Mouse (Mus musculus) MEL (cell line): ENCODE data around the gene Gm49394. TPM values are rescaled to one million over a fixed set of nuclear protein-coding genes. Genes with fewer than 3 reads are reported as not detected.

Experiments
- DNase-seq: peaks from one replicate; pipeline ENCODE4 v3.0.0; 2011; ENCODE audit warnings: low read depth, low spot score
- H3K27ac ChIP-seq: 2 replicates; pipeline ENCODE4 v1.5.1; 2012; ENCODE audit warnings: low read depth, mild to moderate bottlenecking, control low read depth, low read length, moderate library complexity; ENCODE audit not compliant: control insufficient read depth
- H3K27me3 ChIP-seq, 2 experiments: fragments of 150-350 bp in 1 of 2; sonication (generic) in 1 of 2; 2 replicates each; pipeline ENCODE4 v1.6.1; 2012; ENCODE audit warnings: low read length in 2 of 2, mild to moderate bottlenecking in 2 of 2, improper control_type of control experiment in 1 of 2, moderate library complexity in 1 of 2; ENCODE audit not compliant: insufficient read depth in 2 of 2, control insufficient read depth in 1 of 2
- H3K36me3 ChIP-seq, 2 experiments: 2 replicates each; pipeline ENCODE4 v1.6.1; 2012 to 2014; ENCODE audit warnings: low read length in 2 of 2, improper control_type of control experiment in 1 of 2, inconsistent platforms in 1 of 2, mild to moderate bottlenecking in 1 of 2; ENCODE audit not compliant: insufficient read depth in 2 of 2, control insufficient read depth in 1 of 2
- H3K4me1 ChIP-seq, 2 experiments: fragments of 150-350 bp in 1 of 2; sonication (generic) in 1 of 2; 2 replicates each; pipeline ENCODE4 v1.6.1; 2012; ENCODE audit warnings: low read length in 2 of 2, improper control_type of control experiment in 1 of 2, mild to moderate bottlenecking in 1 of 2; ENCODE audit not compliant: insufficient read depth in 2 of 2, control insufficient read depth in 1 of 2
- H3K4me3 ChIP-seq, 2 experiments: fragments of 150-350 bp in 1 of 2; sonication (generic) in 1 of 2; 2 replicates each; pipeline ENCODE4 v1.5.1; 2012; ENCODE audit warnings: low read depth in 2 of 2, low read length in 2 of 2, mild to moderate bottlenecking in 2 of 2, moderate library complexity in 2 of 2, control low read depth in 1 of 2, improper control_type of control experiment in 1 of 2; ENCODE audit not compliant: control insufficient read depth in 1 of 2, insufficient read depth in 1 of 2
- H3K79me2 ChIP-seq: 2 replicates; pipeline ENCODE4 v1.6.1; 2012; ENCODE audit warnings: mild to moderate bottlenecking, low read length, moderate library complexity; ENCODE audit not compliant: control insufficient read depth, poor library complexity, insufficient read depth
- H3K9ac ChIP-seq: 2 replicates; pipeline ENCODE4 v1.6.1; 2012; ENCODE audit warnings: low read depth, mild to moderate bottlenecking, control low read depth, low read length, moderate library complexity; ENCODE audit not compliant: control insufficient read depth, poor library complexity, severe bottlenecking
- H3K9me3 ChIP-seq: fragments of 150-350 bp; sonication (generic); replicated peaks from 2 replicates; pipeline ENCODE4 v1.6.1; 2012; ENCODE audit warnings: mild to moderate bottlenecking, low read length, improper control_type of control experiment, moderate library complexity; ENCODE audit not compliant: insufficient read depth
- CHD1 ChIP-seq: IDR thresholded peaks from 2 replicates; pipeline ENCODE4 v1.6.1; 2012; ENCODE audit warnings: low read depth, mild to moderate bottlenecking, inconsistent platforms, low read length, improper control_type of control experiment
- E2F4 ChIP-seq: IDR thresholded peaks from 2 replicates; pipeline ENCODE4 v1.6.1; 2011; ENCODE audit warnings: low read depth, low read length, improper control_type of control experiment, borderline replicate concordance
- ELF1 ChIP-seq: IDR thresholded peaks from 2 replicates; pipeline ENCODE4 v1.6.1; 2014; ENCODE audit warnings: low read depth, mild to moderate bottlenecking, inconsistent platforms, low read length, improper control_type of control experiment, moderate library complexity
- GABPA ChIP-seq: IDR thresholded peaks from 2 replicates; pipeline ENCODE4 v1.6.1; 2012; ENCODE audit warnings: low read depth, mild to moderate bottlenecking, inconsistent platforms, low read length, improper control_type of control experiment, moderate library complexity
- GATA1 ChIP-seq: IDR thresholded peaks from 2 replicates; pipeline ENCODE4 v1.6.1; 2011; ENCODE audit warnings: low read depth, low read length, improper control_type of control experiment
- JUND ChIP-seq: IDR thresholded peaks from 2 replicates; pipeline ENCODE4 v1.6.1; 2011; ENCODE audit warnings: low read depth, mild to moderate bottlenecking, improper control_type of control experiment, low read length
- MAX ChIP-seq: IDR thresholded peaks from 2 replicates; pipeline ENCODE4 v1.6.1; 2011; ENCODE audit warnings: low read length, improper control_type of control experiment
- MYB ChIP-seq: IDR thresholded peaks from 2 replicates; pipeline ENCODE4 v1.6.1; 2011; ENCODE audit warnings: mild to moderate bottlenecking, low read depth, low read length, improper control_type of control experiment
- MYC ChIP-seq: IDR thresholded peaks from 2 replicates; pipeline ENCODE4 v1.6.1; 2011; ENCODE audit warnings: low read depth, mild to moderate bottlenecking, low read length, improper control_type of control experiment, moderate library complexity
- POLR2A ChIP-seq, 2 experiments: IDR thresholded peaks; 2 replicates each; pipeline ENCODE4 v1.6.1; 2011 to 2012; ENCODE audit warnings: low read length in 2 of 2, mild to moderate bottlenecking in 2 of 2, control low read depth in 1 of 2, improper control_type of control experiment in 1 of 2, low read depth in 1 of 2, moderate library complexity in 1 of 2; ENCODE audit not compliant: control insufficient read depth in 1 of 2, insufficient read depth in 1 of 2, poor library complexity in 1 of 2
- POLR2AphosphoS5 ChIP-seq: IDR thresholded peaks from 2 replicates; pipeline ENCODE4 v1.6.1; 2012; ENCODE audit warnings: low read depth, borderline replicate concordance, mild to moderate bottlenecking, inconsistent platforms, low read length, moderate library complexity, mixed read lengths
- RAD21 ChIP-seq: IDR thresholded peaks from 2 replicates; pipeline ENCODE4 v1.6.1; 2011; ENCODE audit warnings: mild to moderate bottlenecking, low read depth, low read length, improper control_type of control experiment
- RCOR1 ChIP-seq: IDR thresholded peaks from 2 replicates; pipeline ENCODE4 v1.6.1; 2012; ENCODE audit warnings: low read depth, mild to moderate bottlenecking, inconsistent platforms, low read length, improper control_type of control experiment
- SIN3A ChIP-seq: IDR thresholded peaks from 2 replicates; pipeline ENCODE4 v1.6.1; 2012; ENCODE audit warnings: low read length, improper control_type of control experiment, inconsistent platforms
- SMC3 ChIP-seq: IDR thresholded peaks from 2 replicates; pipeline ENCODE4 v1.6.1; 2011; ENCODE audit warnings: low read depth, low read length, improper control_type of control experiment
- TAL1 ChIP-seq: IDR thresholded peaks from 2 replicates; pipeline ENCODE4 v1.6.1; 2012; ENCODE audit warnings: mild to moderate bottlenecking, inconsistent platforms, low read length, moderate library complexity, mixed read lengths
- TBP ChIP-seq: IDR thresholded peaks from 2 replicates; pipeline ENCODE4 v1.8.0; 2011; ENCODE audit warnings: low read depth, low read length, improper control_type of control experiment
- TCF12 ChIP-seq: IDR thresholded peaks from 2 replicates; pipeline ENCODE4 v1.6.1; 2014; ENCODE audit warnings: low read depth, mild to moderate bottlenecking, inconsistent platforms, low read length, improper control_type of control experiment, moderate library complexity
- ZKSCAN1 ChIP-seq: IDR thresholded peaks from 2 replicates; pipeline ENCODE4 v1.6.1; 2012; ENCODE audit warnings: low read depth, mild to moderate bottlenecking, inconsistent platforms, low read length, improper control_type of control experiment, moderate library complexity
- ZMIZ1 ChIP-seq: IDR thresholded peaks from 2 replicates; pipeline ENCODE4 v1.6.1; 2012; ENCODE audit warnings: low read depth, mild to moderate bottlenecking, inconsistent platforms, low read length, improper control_type of control experiment, moderate library complexity
- ZNF384 ChIP-seq: IDR thresholded peaks from 2 replicates; pipeline ENCODE4 v1.6.1; 2012; ENCODE audit warnings: low read depth, mild to moderate bottlenecking, inconsistent platforms, low read length, improper control_type of control experiment
- polyA plus RNA-seq, 2 experiments: library from polyadenylated mRNA; stranded (reverse) in 1 of 2; unstranded in 1 of 2; fragments of >175 nt in 1 of 2; fragments of >200 nt in 1 of 2; gene quantifications; 2 replicates each; pipeline versions ENCODE4 v1.2.1 to v1.2.4; 2012; ENCODE audit warnings: low replicate concordance in 2 of 2, low read depth in 1 of 2; ENCODE audit not compliant: insufficient read length in 2 of 2, insufficient read depth in 1 of 2, missing spikeins in 1 of 2
- total RNA-seq: library from RNA; depleted of rRNA; stranded (reverse); fragments of 300-350 nt; gene quantifications from 2 replicates; pipeline ENCODE4 v1.2.3, GENCODE M21; 2012

Gene Gm49394
- total and polyA plus RNA-seq, 3 experiments: not detected

DNA sequence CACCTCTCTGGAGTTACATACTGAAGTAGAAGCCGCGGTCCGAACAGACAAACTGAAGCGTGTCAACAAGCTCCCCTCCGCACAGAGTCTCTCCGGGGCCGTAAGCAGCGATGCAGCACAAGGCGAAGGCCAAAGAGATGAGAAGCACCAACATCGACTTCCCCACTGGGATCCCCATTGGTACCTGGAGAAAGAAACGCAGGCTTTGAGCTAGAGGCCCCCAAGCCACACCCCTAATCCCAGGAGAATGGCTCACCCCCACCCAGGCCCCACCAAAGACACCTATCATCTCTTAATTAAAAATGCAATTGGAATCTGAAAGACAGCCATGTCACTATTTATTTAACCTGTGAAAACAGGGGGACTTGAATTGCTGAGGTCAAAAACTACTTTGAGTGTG, 14.1 kb downstream of the Gm49394 start:
- no peak for DNase-seq
- Histone ChIP-seq H3K4me1 (no peaks in the 10 kb centered on the region), H3K27ac (no peak overlapping the region), H3K36me3 (no peaks in the 10 kb centered on the region), H3K79me2 (no peaks in the 10 kb centered on the region), H3K9me3 (no peaks in the 10 kb centered on the region), H3K4me3 (no peak overlapping the region), H3K9ac (no peak overlapping the region), H3K27me3 (no peaks in the 10 kb centered on the region)
- TF ChIP-seq SMC3 (no peak), E2F4 (no peak)

DNA sequence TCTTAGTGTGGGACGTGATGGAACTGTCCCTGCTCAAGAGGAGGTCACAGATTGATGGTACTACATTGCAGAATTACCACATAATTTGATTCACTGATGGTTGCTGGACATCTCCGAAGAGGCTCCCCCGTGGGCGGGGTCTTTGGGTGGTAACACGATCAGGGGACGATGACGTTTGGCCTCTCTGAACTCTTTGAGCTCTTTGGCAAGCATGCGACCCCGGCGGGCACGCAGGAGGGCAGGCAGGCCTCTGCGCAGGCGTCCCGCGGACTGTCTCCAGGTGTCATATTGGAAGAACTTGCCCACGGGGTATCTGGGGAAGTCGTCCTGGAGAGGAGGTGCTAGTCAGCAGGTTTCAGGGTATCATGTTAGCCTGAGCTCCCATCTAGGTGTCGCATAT, 16.0 kb downstream of the Gm49394 start:
- H3K9ac ChIP-seq: no peak overlapping the region
- no peaks in the 10 kb centered on the region for H3K27me3 ChIP-seq
- no peak overlapping the region for H3K4me3 ChIP-seq
- no peaks in the 10 kb centered on the region for H3K36me3 ChIP-seq
- H3K4me1 ChIP-seq: no peaks in the 10 kb centered on the region
- H3K27ac ChIP-seq: no peak overlapping the region
- TF ChIP-seq GABPA (no peak), MYC (no peak), CHD1 (no peak), POLR2A (IDR thresholded peaks at IDR 0.05; ENCODE audit: control insufficient read depth in 1 of 2, insufficient read depth in 1 of 2, low read depth in 1 of 2, low read length in 2 of 2, poor library complexity in 1 of 2) (no peak), ZMIZ1 (no peak), SIN3A (no peak), TAL1 (no peak), RAD21 (no peak), RCOR1 (no peak), GATA1 (no peak), MAX (no peak), SMC3 (no peak)
- TF ChIP-seq, all 39 proteins: peak for 0
- Histone ChIP-seq H3K79me2 (no peaks in the 10 kb centered on the region), H3K9me3 (no peaks in the 10 kb centered on the region)
- DNase-seq: no peak

DNA sequence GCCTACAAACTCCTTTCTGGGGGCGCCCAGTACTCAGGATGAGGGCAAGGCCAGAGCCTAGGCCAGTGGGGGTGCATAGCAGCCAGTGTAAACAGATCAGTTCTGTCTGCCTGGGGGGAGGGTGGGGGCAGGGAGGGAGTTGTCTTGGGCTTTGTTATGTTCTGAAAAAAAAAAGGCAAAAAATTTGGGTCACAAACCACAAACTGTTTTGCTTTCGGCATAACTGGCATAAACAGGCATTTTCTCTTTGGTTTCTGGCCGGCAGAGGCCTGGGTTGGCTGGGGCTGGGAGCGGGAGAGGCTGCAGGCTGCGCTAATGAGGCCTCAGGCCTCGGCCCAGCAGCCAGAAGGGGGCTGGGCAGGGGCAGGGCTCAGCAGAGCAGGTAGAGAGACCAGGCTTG, 23.1 kb downstream of the Gm49394 start:
- H3K79me2 ChIP-seq: no peaks in the 10 kb centered on the region
- TF ChIP-seq ELF1 (no peak), CHD1 (no peak), ZNF384 (no peak), SIN3A (no peak), ZKSCAN1 (no peak), MYB (no peak), MAX (no peak), MYC (no peak), TCF12 (no peak), JUND (no peak), POLR2AphosphoS5 (no peak), TBP (no peak)
- H3K9me3 ChIP-seq: no peaks in the 10 kb centered on the region
- H3K4me1 ChIP-seq: no peaks in the 10 kb centered on the region
- H3K27ac ChIP-seq: no peak overlapping the region
- no peaks in the 10 kb centered on the region for H3K36me3 ChIP-seq
- DNase-seq: no peak
- H3K9ac ChIP-seq: no peak overlapping the region
- no peak overlapping the region for H3K4me3 ChIP-seq
- no peaks in the 10 kb centered on the region for H3K27me3 ChIP-seq
